In genomic region chr16:10859726-10860245, GRCm38 (mm10) we compare ENCODE assay signal across 31 mouse cellular contexts. TPM values are rescaled to one million over a fixed set of nuclear protein-coding genes. Genes with fewer than 3 reads are reported as not detected.
"Had no signal": no experiment of that assay in that cellular context is flagged by ENCODE, and none has a peak within 500 bp of the region (broad histone marks: within the 10 kb centered on the region; RNA-seq: fewer than 3 reads in every experiment).

No protein-coding gene starts in this region.

- ATAC-seq: inflammation-experienced regulatory T-cells, adult 6 months; intestine, embryonic 16.5 days; liver, postnatal 0 days; lung, postnatal 0 days; midbrain, embryonic 13.5 days; midbrain, embryonic 16.5 days had no signal

- H3K36me3 ChIP-seq: kidney, embryonic 15.5 days; limb, embryonic 12.5 days; limb, embryonic 15.5 days; midbrain, embryonic 10.5 days; midbrain, embryonic 13.5 days; neural tube, embryonic 13.5 days; stomach, embryonic 15.5 days had no signal

- H3K4me2 ChIP-seq: kidney, embryonic 15.5 days; limb, embryonic 12.5 days; limb, embryonic 15.5 days; liver, embryonic 11.5 days; lung, embryonic 14.5 days; midbrain, embryonic 13.5 days; neural tube, embryonic 13.5 days; stomach, embryonic 15.5 days had no signal

- DNase-seq: kidney, adult 2 months; kidney, postnatal 14 days; layer of hippocampus, postnatal 36 days; left cerebral cortex, postnatal 4 days; liver, postnatal 0 days; lung, embryonic 14.5 days; lung, postnatal 36 days; thymus, postnatal 25 days had no signal

- H3K27me3 ChIP-seq: kidney, embryonic 15.5 days; limb, embryonic 12.5 days; limb, embryonic 15.5 days; midbrain, embryonic 13.5 days; neural tube, embryonic 13.5 days; stomach, embryonic 15.5 days had no signal

- H3K9me3 ChIP-seq: kidney, embryonic 15.5 days; limb, embryonic 12.5 days; limb, embryonic 15.5 days; megakaryocyte, embryonic 14.5 days; midbrain, embryonic 10.5 days; midbrain, embryonic 13.5 days; neural tube, embryonic 13.5 days; stomach, embryonic 15.5 days had no signal

- H3K9ac ChIP-seq: kidney, embryonic 15.5 days; limb, embryonic 12.5 days; limb, embryonic 15.5 days; liver, embryonic 14.5 days; liver, postnatal 0 days; lung, embryonic 14.5 days; midbrain, embryonic 13.5 days; neural tube, embryonic 13.5 days; stomach, embryonic 15.5 days had no signal

- H3K27ac ChIP-seq: kidney, embryonic 15.5 days; layer of hippocampus, adult 2 months; left cerebral cortex, adult 2 months; limb, embryonic 12.5 days; limb, embryonic 15.5 days; liver, embryonic 14.5 days; midbrain, embryonic 10.5 days; midbrain, embryonic 13.5 days; neural tube, embryonic 13.5 days; stomach, embryonic 15.5 days had no signal

- H3K4me1 ChIP-seq: midbrain, embryonic 13.5 days; neural tube, embryonic 13.5 days; stomach, embryonic 15.5 days had no signal

- H3K4me3 ChIP-seq: kidney, embryonic 15.5 days; layer of hippocampus, adult 2 months; left cerebral cortex, adult 2 months; limb, embryonic 12.5 days; limb, embryonic 15.5 days; megakaryocyte, embryonic 14.5 days; midbrain, embryonic 10.5 days; midbrain, embryonic 13.5 days; myocyte; neural tube, embryonic 13.5 days; stomach, embryonic 15.5 days had no signal

RNA-seq across cellular contexts. Expression of gene Rmi2, which starts 24.9 kb away (rescaled TPM):
- total RNA-seq: monocyte, adult 5-6 weeks had no signal

RNA-seq across cellular contexts. Expression of gene Gm11172, which starts 47.1 kb away (rescaled TPM):
- total RNA-seq: layer of hippocampus, adult 2 months; layer of hippocampus, postnatal 10 days; layer of hippocampus, postnatal 36 days; left cerebral cortex, adult 2 months; left cerebral cortex, postnatal 10 days; left cerebral cortex, postnatal 4 days; monocyte, adult 5-6 weeks had no signal
- polyA plus RNA-seq: inflammation-experienced regulatory T-cells, adult 6 months; intestine, embryonic 16.5 days; kidney, adult 2 months; kidney, embryonic 15.5 days; large intestine, adult 2 months; limb, embryonic 12.5 days; limb, embryonic 15.5 days; liver, embryonic 11.5 days; liver, embryonic 14.5 days; liver, postnatal 0 days; lung, embryonic 14.5 days; lung, postnatal 0 days; midbrain, embryonic 10.5 days; midbrain, embryonic 13.5 days; midbrain, embryonic 16.5 days; myocyte; neural tube, embryonic 13.5 days; small intestine, adult 2 months; stomach, embryonic 15.5 days; thymus, postnatal 0 days had no signal

RNA-seq across cellular contexts. Expression of gene Prm1, which starts 54.1 kb away (rescaled TPM):
- total RNA-seq: layer of hippocampus, adult 2 months; layer of hippocampus, postnatal 10 days; layer of hippocampus, postnatal 36 days; left cerebral cortex, adult 2 months; left cerebral cortex, postnatal 10 days; left cerebral cortex, postnatal 4 days had no signal
- polyA plus RNA-seq: intestine, embryonic 16.5 days; liver, embryonic 11.5 days; liver, embryonic 14.5 days; liver, postnatal 0 days; lung, embryonic 14.5 days; lung, postnatal 0 days; midbrain, embryonic 10.5 days; midbrain, embryonic 13.5 days; myocyte; small intestine, adult 2 months; stomach, embryonic 15.5 days had no signal
